Mouse (Mus musculus) ES-E14 (cell line): Measurements from ENCODE around the gene Aaed1.

ENCODE experiments used
- MAFK ChIP-seq: IDR thresholded peaks from 2 replicates; pipeline ENCODE4 v1.6.1; 2014; ENCODE audit warnings: mild to moderate bottlenecking, low read depth, low read length, inconsistent platforms; ENCODE audit not compliant: insufficient read depth
- ZC3H11A ChIP-seq: IDR thresholded peaks from 2 replicates; pipeline ENCODE4 v1.6.1; 2012; ENCODE audit warnings: low read depth, mild to moderate bottlenecking, inconsistent platforms, low read length, borderline replicate concordance
- ZNF384 ChIP-seq: IDR thresholded peaks from 2 replicates; pipeline ENCODE4 v1.6.1; 2012; ENCODE audit warnings: low read depth, low read length, inconsistent platforms

- TF ChIP-seq ZC3H11A (no peak), ZNF384 (no peak), MAFK (no peak)
Observed at GRCm38 (mm10) chr13:64257010-64257813, 55.3 kb downstream of the Aaed1 start.
